Mouse (Mus musculus) heart, postnatal 0 days (tissue): ENCODE results near the gene Mast3.

Experiments
- CTCF ChIP-seq: IDR thresholded peaks from 2 replicates; pipeline ENCODE4 v1.5.1; 2016; ENCODE audit warnings: antibody characterized with exemption, control low read depth, low read depth
- EP300 ChIP-seq: IDR thresholded peaks from 2 replicates; pipeline ENCODE4 v1.6.1; 2016; ENCODE audit warnings: antibody characterized with exemption, low read depth

DNA sequence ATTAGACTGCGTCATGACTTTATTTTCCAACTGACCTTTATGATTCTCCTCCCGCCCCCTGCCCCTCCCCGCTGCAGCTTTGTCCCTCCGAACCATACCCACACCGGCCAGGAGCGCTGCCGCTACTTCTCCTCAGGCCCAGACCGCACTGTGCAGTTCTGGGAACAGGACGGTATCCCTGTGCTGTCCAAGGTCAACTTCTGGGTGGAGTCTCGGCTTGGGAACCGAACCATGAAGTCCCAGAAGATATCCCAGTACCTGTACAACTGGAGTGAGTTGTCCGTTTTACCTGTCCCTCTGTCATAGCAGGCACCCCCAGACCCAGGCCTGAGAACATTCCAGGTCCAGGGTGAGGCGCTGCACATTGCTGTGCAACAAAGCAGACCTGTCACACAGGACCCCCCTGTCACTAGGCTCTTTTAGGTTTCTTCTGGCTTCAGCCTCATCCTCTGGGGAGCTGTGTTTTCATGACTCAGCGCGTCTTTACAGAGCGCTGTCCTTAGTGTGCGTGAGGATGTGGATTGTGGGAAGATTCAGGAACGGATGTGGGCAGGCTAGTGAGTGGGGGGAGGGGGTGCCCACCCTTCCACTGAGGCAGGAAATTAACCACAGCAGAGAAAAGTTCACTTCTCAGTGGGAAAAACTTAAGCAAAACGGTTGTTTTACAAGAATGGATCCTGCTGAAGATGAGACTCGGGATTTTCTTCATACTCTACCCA lies 6.3 kb upstream of the Mast3 start:
- TF ChIP-seq CTCF (no peak), EP300 (no peak)
